Comparison of ENCODE assay signal across 15 mouse cellular contexts in genomic region chr3:108402528-108402920, GRCm38 (mm10). TPM values are rescaled to one million over a fixed set of nuclear protein-coding genes. Genes with fewer than 3 reads are reported as not detected.
DNase-seq lines count a peak whose midpoint lies in the region; ATAC-seq and TF ChIP-seq lines count a peak whose summit lies in the region.
"Had no signal": no experiment of that assay in that cellular context is flagged by ENCODE, and none has a peak within 500 bp of the region (broad histone marks: within the 10 kb centered on the region; RNA-seq: fewer than 3 reads in every experiment).

No protein-coding gene starts in this region.

- H3K9me3 ChIP-seq in forebrain, embryonic 15.5 days: no peaks in the 10 kb centered on the region
- H3K9me3 ChIP-seq in midbrain, embryonic 14.5 days (ENCODE audit: control insufficient read depth, low read length): no peaks in the 10 kb centered on the region
- H3K9me3 ChIP-seq: heart, embryonic 12.5 days; kidney, embryonic 15.5 days had no signal

- no peak for ATAC-seq in forebrain, embryonic 15.5 days (replicated peaks)
- ATAC-seq in midbrain, embryonic 14.5 days (ENCODE audit: low FRiP score, low TSS enrichment): no peak

- peaks cover 36% of the 10 kb centered on the region for H3K4me1 ChIP-seq in cerebellum, adult 2 months (ENCODE audit: control insufficient read depth, insufficient read depth, low read length)
- H3K4me1 ChIP-seq in forebrain, embryonic 15.5 days: peaks cover 36% of the 10 kb centered on the region
- H3K4me1 ChIP-seq in midbrain, embryonic 14.5 days (ENCODE audit: control insufficient read depth, insufficient read depth, low read length): peaks cover 16% of the 10 kb centered on the region
- H3K4me1 ChIP-seq: heart, embryonic 12.5 days had no signal

- H3K9ac ChIP-seq in forebrain, embryonic 15.5 days (replicated peaks): no peak overlapping the region
- H3K9ac ChIP-seq in midbrain, embryonic 14.5 days (replicated peaks; ENCODE audit: low read length): no peak overlapping the region
- H3K9ac ChIP-seq: heart, embryonic 12.5 days; kidney, embryonic 15.5 days had no signal

- H3K27ac ChIP-seq in cerebellum, adult 2 months (ENCODE audit: insufficient read depth, low read length): no peak overlapping the region
- H3K27ac ChIP-seq in forebrain, embryonic 15.5 days (replicated peaks): peak overlapping the region; percentile 74
- peak overlapping the region; percentile 67; the same call in 1 of the 2 replicates for H3K27ac ChIP-seq in midbrain, embryonic 14.5 days (replicated peaks; ENCODE audit: low read depth, low read length)
- H3K27ac ChIP-seq: kidney, embryonic 15.5 days had no signal

- no peaks in the 10 kb centered on the region for H3K27me3 ChIP-seq in cerebellum, adult 2 months (ENCODE audit: control insufficient read depth, insufficient read depth, low read length)
- H3K27me3 ChIP-seq in forebrain, embryonic 15.5 days: no peaks in the 10 kb centered on the region
- H3K27me3 ChIP-seq in midbrain, embryonic 14.5 days (ENCODE audit: control insufficient read depth, insufficient read depth, low read length): no peaks in the 10 kb centered on the region

- no peak overlapping the region for H3K4me2 ChIP-seq in forebrain, embryonic 15.5 days (replicated peaks)
- H3K4me2 ChIP-seq in midbrain, embryonic 14.5 days (ENCODE audit: low read length): no peak overlapping the region

- TF ChIP-seq CTCF in cerebellum, adult 2 months (IDR thresholded peaks at IDR 0.05; ENCODE audit: borderline replicate concordance, insufficient read depth, low read depth, low read length): no peak

- no peak for TF ChIP-seq POLR2A in cerebellum, adult 2 months (IDR thresholded peaks at IDR 0.05; ENCODE audit: borderline replicate concordance, insufficient read depth, low read length)

- DNase-seq in cerebellum, postnatal 10 days: peak; percentile 85 to 90
- no peak for DNase-seq in cerebellum, adult 2 months
- peak; percentile 42 for DNase-seq in Muller cell, postnatal 12 days (ENCODE audit: inconsistent ontology term)
- DNase-seq in midbrain, embryonic 14.5 days: no peak
- DNase-seq in adipocyte (ENCODE audit: low spot score): no peak
- no peak for DNase-seq in left cerebral cortex, adult 11 months (ENCODE audit: low spot score)
- no peak for DNase-seq in gastrocnemius, adult 8-10 months (ENCODE audit: low spot score in 2 of 2)
- DNase-seq: adrenal gland, postnatal 14 days; B cell, adult 2 months; lung, adult 18-20 months had no signal

- H3K4me3 ChIP-seq in cerebellum, adult 2 months (replicated peaks; ENCODE audit: insufficient read depth, low read depth, low read length): no peak overlapping the region
- H3K4me3 ChIP-seq in forebrain, embryonic 15.5 days: no peak overlapping the region
- no peak overlapping the region for H3K4me3 ChIP-seq in midbrain, embryonic 14.5 days (replicated peaks; ENCODE audit: low read depth, low read length)
- H3K4me3 ChIP-seq: heart, embryonic 12.5 days; left cerebral cortex, adult 2 months had no signal

- 51% methylated on average over 15 of the region's 15 CpGs for WGBS in cerebellum, adult 2 months
- 73% methylated on average over 15 of the region's 15 CpGs for WGBS in forebrain, embryonic 15.5 days
- 71% methylated on average over 15 of the region's 15 CpGs for WGBS in midbrain, embryonic 14.5 days

- H3K36me3 ChIP-seq in forebrain, embryonic 15.5 days: peaks cover 82% of the 10 kb centered on the region
- peaks cover 95% of the 10 kb centered on the region for H3K36me3 ChIP-seq in midbrain, embryonic 14.5 days (ENCODE audit: control insufficient read depth, insufficient read depth, low read length)
- H3K36me3 ChIP-seq: heart, embryonic 12.5 days had no signal

RNA-seq across cellular contexts. Expression of gene Celsr2, which starts 12.8 kb away (rescaled TPM):
- polyA plus RNA-seq in cerebellum, adult 2 months (2012; rRNA removed): 57.4 and 58.2 TPM in 2 replicates
- 49.1 and 52.8 TPM in 2 replicates for polyA plus RNA-seq in forebrain, embryonic 15.5 days (2015; fragmentation: Nextera tagmentation; extraction: Ambion mirVana)
- polyA plus RNA-seq in midbrain, embryonic 14.5 days (2014; fragmentation: Nextera tagmentation; extraction: Ambion mirVana): 49.5 and 59.4 TPM in 2 replicates
- 10 to 100 TPM in 2 of 4 experiments, 1 to 10 TPM in 2; 8.9 to 12.5 (median 9.6) TPM for total RNA-seq in gastrocnemius, adult 8-10 months (2022)

RNA-seq across cellular contexts. Expression of gene Psrc1, which starts 18.9 kb away (rescaled TPM):
- 0.21 and 0.28 TPM in 2 replicates for polyA plus RNA-seq in cerebellum, adult 2 months (2012; rRNA removed)
- polyA plus RNA-seq in forebrain, embryonic 15.5 days (2015; fragmentation: Nextera tagmentation; extraction: Ambion mirVana): 35.6 and 41.5 TPM in 2 replicates
- polyA plus RNA-seq in midbrain, embryonic 14.5 days (2014; fragmentation: Nextera tagmentation; extraction: Ambion mirVana): 7.4 and 12.4 TPM in 2 replicates
- not detected for total RNA-seq in gastrocnemius, adult 8-10 months (2022)

RNA-seq across cellular contexts. Expression of gene Mybphl, which starts 37.8 kb away (rescaled TPM):
- polyA plus RNA-seq in cerebellum, adult 2 months (2012; rRNA removed): 0.16 TPM in 1 of 2 replicates, not detected in the other
- polyA plus RNA-seq in forebrain, embryonic 15.5 days (2015; fragmentation: Nextera tagmentation; extraction: Ambion mirVana): not detected in 2 replicates
- polyA plus RNA-seq in midbrain, embryonic 14.5 days (2014; fragmentation: Nextera tagmentation; extraction: Ambion mirVana): not detected in 2 replicates
- not detected for total RNA-seq in gastrocnemius, adult 8-10 months (2022)
- total RNA-seq: adrenal gland, postnatal 14 days; common myeloid progenitor, adult 5-6 weeks had no signal
- polyA plus RNA-seq: kidney, embryonic 15.5 days had no signal

RNA-seq across cellular contexts. Expression of gene Sars, which starts 42.5 kb away (rescaled TPM):
- polyA plus RNA-seq in cerebellum, adult 2 months (2012; rRNA removed): 214 and 228 TPM in 2 replicates
- 221 and 222 TPM in 2 replicates for polyA plus RNA-seq in forebrain, embryonic 15.5 days (2015; fragmentation: Nextera tagmentation; extraction: Ambion mirVana)
- 205 and 217 TPM in 2 replicates for polyA plus RNA-seq in midbrain, embryonic 14.5 days (2014; fragmentation: Nextera tagmentation; extraction: Ambion mirVana)
- 100 to 1,000 TPM; 106 to 124 (median 111) TPM for total RNA-seq in gastrocnemius, adult 8-10 months (2022)

Comparison
In these comparisons a context has a peak if more than half of its experiments do, and no peak if none do; other contexts are left out.
1. DNase-seq: peak in cerebellum, postnatal 10 days (2 of 2) and Muller cell, postnatal 12 days (single experiment); none in cerebellum, adult 2 months (0 of 2), midbrain, embryonic 14.5 days (single experiment), adipocyte (single experiment), left cerebral cortex, adult 11 months (single experiment) and gastrocnemius, adult 8-10 months (0 of 2).